Mouse (Mus musculus) spleen, adult 12 weeks (tissue): ENCODE measurements around the gene Cilp.
"Not testable (repeated sequence)": the region's sequence is repeated elsewhere in the genome, so short reads cannot be mapped to it uniquely, and the experiment has no call there.

Experiments used
- DNase-seq: peaks from one replicate; pipeline ENCODE4 v3.0.0; 2022; ENCODE audit warnings: low spot score

Cilp gene

GRCm38 (mm10) chr9:65248377-65248690, 16.6 kb upstream of the Cilp start:
- no peak for DNase-seq

DNA sequence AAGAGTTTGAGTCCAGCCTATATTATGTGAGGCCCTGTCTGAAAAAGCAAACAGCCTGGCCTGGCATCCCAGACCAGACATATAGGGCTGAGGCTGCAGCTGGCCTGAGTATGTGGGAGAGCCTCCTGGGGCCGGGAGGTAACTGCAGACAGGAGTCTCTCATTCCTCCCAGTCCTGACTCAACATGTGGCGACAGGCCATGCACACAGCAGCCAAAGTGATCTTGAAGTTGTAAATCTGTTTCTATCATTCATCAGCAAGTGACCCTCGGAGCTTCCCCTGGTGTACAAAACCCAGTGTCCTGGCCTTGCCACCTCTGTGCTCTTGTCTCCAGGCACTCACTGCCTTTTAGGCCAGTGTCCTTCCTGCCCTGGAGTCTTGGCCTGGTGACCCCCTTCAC, 13.0 kb upstream of the Cilp start:
- DNase-seq: no peak

GRCm38 (mm10) chr9:65255906-65256600, 8.9 kb upstream of the Cilp start:
- DNase-seq: no peak

- DNase-seq: no peak
Measured at GRCm38 (mm10) chr9:65257218-65257910, 7.6 kb upstream of the Cilp start.

DNA sequence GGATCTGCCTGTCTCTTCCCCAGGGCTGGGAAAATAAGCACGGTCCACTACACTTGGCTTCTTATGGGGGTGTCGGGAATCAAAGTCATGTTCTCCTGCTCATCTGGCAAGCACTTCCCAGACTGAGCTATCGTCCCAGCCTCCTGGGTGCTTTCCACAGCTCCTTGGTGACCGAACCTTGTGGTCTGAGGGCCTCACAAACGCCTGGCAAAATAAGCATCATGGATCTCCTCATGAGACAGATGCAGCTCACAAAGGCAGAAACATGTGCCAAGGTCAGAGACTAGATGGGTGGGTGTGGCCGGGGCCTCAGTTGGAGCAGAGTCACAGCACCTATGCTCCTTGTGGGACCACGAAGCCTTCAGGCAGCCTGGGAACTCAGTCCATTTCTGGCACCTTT, 5.6 kb upstream of the Cilp start:
- DNase-seq: no peak

- DNase-seq: no peak
Measured at GRCm38 (mm10) chr9:65261591-65262230, 3.3 kb upstream of the Cilp start.

GRCm38 (mm10) chr9:65262641-65263120, 2.3 kb upstream of the Cilp start:
- no peak for DNase-seq

GRCm38 (mm10) chr9:65267742-65268515, 2.9 kb downstream of the Cilp start:
- DNase-seq: no peak

DNA sequence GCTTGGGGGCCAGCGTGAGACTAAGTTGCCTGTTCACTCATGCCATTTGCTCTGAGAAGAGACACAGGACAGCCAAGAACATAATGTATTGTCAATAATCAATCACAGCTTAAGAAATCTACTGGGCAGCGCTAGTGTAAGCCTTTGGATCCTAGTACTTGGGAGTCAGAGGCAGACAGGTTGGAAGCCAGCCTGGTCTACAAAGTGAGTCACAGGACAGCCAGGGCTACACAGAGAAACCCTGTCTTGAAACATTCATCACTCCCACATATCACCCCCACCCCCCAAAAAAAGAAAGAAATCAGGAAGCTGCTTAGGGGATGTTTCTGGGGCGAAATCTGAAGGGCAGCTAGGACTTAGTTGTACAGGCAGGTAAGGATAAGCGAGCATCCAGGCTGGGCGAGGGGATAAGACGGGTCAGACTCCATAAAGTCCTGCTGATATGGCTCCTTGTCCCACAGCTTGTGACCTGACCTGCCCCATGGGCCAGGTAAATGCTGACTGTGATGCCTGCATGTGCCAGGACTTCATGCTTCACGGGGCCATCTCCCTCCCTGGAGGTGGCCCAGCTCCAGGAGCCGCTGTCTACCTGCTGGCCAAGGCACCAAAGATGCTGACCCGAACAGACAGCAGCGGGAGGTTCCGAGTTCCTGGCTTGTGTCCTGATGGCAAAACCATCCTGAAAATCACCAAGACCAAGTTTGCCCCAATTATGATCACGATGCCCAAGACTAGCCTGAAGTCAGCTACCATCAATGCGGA, 8.2 kb downstream of the Cilp start:
- no peak for DNase-seq

- DNase-seq: no peak
Measured at GRCm38 (mm10) chr9:65273873-65274272, 8.9 kb downstream of the Cilp start.

DNA sequence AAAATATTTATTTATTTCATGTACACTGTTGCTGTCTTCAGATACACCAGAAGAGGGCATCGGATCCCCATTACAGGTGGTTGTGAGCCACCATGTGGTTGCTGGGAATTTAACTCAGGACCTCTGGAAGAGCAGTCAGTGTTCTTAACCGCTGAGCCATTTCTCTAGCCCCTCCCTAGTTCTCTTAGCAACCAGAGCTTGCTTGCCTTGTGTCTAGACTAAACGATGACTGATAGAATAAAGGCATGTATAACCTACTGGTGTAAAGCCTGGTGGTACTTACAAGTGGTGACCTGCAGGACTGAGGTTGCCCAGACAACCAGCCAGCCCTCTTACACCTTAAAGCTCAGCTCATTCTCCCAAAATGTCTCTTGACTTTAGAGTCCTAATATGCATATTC, 9.9 kb downstream of the Cilp start:
- DNase-seq: not testable (repeated sequence)

GRCm38 (mm10) chr9:65275810-65276530, 11.0 kb downstream of the Cilp start:
- DNase-seq: no peak

- DNase-seq: no peak
Measured at GRCm38 (mm10) chr9:65281536-65282151, 16.7 kb downstream of the Cilp start.

- DNase-seq: no peak
Measured at GRCm38 (mm10) chr9:65283301-65283700, 18.3 kb downstream of the Cilp start.

GRCm38 (mm10) chr9:65288252-65288651, 23.3 kb downstream of the Cilp start:
- not testable (repeated sequence) for DNase-seq

GRCm38 (mm10) chr9:65289988-65290387, 25.0 kb downstream of the Cilp start:
- DNase-seq: no peak

- DNase-seq: no peak
Measured at GRCm38 (mm10) chr9:65292421-65292820, 27.4 kb downstream of the Cilp start.

GRCm38 (mm10) chr9:65293119-65293518, 28.1 kb downstream of the Cilp start:
- peak; percentile 22 for DNase-seq

DNA sequence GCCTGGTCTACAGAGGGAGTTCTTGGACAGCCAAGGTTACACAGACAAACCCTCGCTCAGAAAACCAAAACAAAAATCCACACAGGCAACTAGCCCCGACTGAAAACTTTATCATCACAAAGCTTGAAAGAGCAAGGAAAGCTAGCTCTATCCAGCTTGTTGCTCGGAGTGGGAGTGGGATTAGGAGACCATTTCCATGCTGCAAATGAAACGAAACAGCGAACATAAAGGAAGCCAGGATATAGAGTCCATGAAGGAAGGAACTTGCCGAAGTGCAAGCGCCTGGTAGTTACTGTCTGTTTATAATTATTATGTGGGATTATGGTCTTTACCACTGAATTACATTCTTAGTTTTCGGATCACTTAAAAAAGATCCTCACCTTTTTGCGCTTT, 28.6 kb downstream of the Cilp start:
- no peak for DNase-seq

DNA sequence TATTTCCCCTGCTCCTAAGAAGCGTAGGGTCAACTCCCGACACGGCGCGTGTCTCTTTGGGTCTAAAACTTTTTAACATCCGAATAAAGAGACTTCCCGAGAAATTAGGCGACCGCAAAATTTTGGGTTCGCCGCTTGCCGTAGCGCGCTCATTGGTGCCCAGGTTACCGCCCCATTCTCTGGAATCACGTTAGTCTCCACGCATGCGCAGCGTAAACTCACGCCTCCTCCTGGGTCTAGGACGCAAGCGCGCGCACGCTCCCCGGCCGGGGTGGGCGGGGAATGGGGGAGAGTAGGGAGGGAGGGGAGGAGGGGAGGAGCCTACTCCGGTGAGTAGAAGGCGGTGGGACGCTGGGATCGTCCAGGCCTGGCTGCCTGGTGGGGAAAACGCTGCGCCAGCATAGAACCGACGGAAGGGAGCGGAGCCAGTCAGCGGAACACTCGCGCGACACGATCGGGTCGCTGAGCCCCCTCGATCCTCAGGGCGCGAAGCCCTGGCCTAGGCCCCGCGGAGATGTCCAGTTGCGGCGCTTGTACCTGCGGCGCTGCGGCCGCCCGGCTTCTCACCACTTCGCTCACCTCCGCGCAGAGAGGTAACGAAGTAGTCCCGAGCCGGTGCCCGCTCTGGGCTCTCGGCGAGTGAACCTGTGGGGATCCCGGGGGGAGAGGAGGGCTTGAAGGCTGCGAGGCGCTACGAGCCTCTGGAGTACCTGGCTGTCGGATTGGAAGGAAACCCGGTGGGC, 29.2 kb downstream of the Cilp start, which contains the start of gene Clpx:
Clpx (plus strand) TSS at position 288 of the 743 bp plus-strand sequence.
- DNase-seq: peak; percentile 93
